Mouse (Mus musculus) spleen, adult 2 months (tissue): Measurements from ENCODE around the gene Fam189a2.

ENCODE experiments used
- CTCF ChIP-seq: fragments of 200-500 bp; IDR thresholded peaks from 2 replicates; pipeline ENCODE4 v1.5.1; 2011; ENCODE audit warnings: mild to moderate bottlenecking, inconsistent platforms; ENCODE audit not compliant: insufficient read depth, insufficient read length, insufficient replicate concordance; ENCODE audit errors: extremely low read depth
- POLR2A ChIP-seq: fragments of 200-500 bp; IDR thresholded peaks from 2 replicates; pipeline ENCODE4 v1.6.1; 2011; ENCODE audit warnings: low read depth, low read length, inconsistent platforms

DNA sequence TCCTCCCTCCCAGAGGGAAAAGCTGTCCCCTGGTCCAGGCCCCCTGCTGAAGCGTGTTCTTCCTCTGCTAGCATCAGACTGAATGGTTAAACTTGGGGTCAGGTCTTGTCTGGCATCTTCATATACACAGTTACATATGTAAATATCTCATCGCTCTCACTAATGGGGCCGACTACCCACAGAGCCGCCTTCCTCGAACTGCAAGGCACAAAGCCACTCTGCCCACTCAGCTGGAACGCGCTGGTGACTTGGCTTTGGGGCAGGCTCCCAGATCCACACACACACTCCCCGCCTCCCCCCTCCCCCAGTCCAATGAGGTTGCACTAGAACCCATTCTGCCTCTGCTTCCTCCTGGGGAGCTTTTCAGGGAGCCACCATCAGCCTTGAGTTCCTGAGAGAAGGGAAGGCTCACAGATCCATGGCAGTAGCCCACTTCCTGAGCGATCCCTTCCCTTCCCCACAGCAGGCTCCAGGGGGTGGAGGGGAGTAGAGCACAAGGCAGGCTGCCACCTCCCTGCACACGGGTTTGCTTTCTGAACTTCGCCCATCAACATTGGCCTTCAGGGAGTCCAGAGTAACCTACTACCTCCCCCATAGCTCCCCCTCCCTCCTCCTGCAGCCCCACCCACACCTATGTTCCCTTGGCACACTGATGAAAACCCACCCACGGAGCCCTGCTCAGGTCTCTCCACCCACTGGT is 82.4 kb downstream of the Fam189a2 start:
- TF ChIP-seq POLR2A (no peak), CTCF (no peak)
